Mouse (Mus musculus): ENCODE results near the gene Farp1. TPM values are rescaled to one million over a fixed set of nuclear protein-coding genes. Genes with fewer than 3 reads are reported as not detected.

Farp1 gene
- total RNA-seq, 4 experiments from 2014 or later, result 125 to 132 (median 132) TPM

GRCm38 (mm10) chr14:121057750-121058149 lies 22.8 kb downstream of the Farp1 start:
- DNase-seq (ENCODE audit: low spot score in 2 of 2), result no peak

GRCm38 (mm10) chr14:121058481-121058880 lies 23.5 kb downstream of the Farp1 start:
- no peak for DNase-seq (ENCODE audit: low spot score in 2 of 2)

- DNase-seq (ENCODE audit: low spot score in 2 of 2), result no peak
Measured at GRCm38 (mm10) chr14:121059266-121059665, 24.3 kb downstream of the Farp1 start.

- DNase-seq (ENCODE audit: low spot score in 2 of 2), result no peak
Measured at GRCm38 (mm10) chr14:121060484-121060883, 25.5 kb downstream of the Farp1 start.

- no peak for DNase-seq (ENCODE audit: low spot score in 2 of 2)
Measured at GRCm38 (mm10) chr14:121061686-121062085, 26.7 kb downstream of the Farp1 start.

- DNase-seq (ENCODE audit: low spot score in 2 of 2), result peak; percentile 34 to 73
Measured at GRCm38 (mm10) chr14:121062238-121063082, 27.5 kb downstream of the Farp1 start.

- DNase-seq (ENCODE audit: low spot score in 2 of 2), result no peak
Measured at GRCm38 (mm10) chr14:121064726-121065125, 29.7 kb downstream of the Farp1 start.

- DNase-seq (ENCODE audit: low spot score in 2 of 2), result no peak
Measured at GRCm38 (mm10) chr14:121073093-121073866, 38.3 kb downstream of the Farp1 start.

- DNase-seq (ENCODE audit: low spot score in 2 of 2), result peak in 1 of 2 experiments; percentile 42
Measured at GRCm38 (mm10) chr14:121074197-121074734, 39.3 kb downstream of the Farp1 start.

GRCm38 (mm10) chr14:121080739-121081138 lies 45.7 kb downstream of the Farp1 start:
- no peak for DNase-seq (ENCODE audit: low spot score in 2 of 2)

- peak; percentile 27 to 79 for DNase-seq (ENCODE audit: low spot score in 2 of 2)
Measured at GRCm38 (mm10) chr14:121082341-121082740, 47.3 kb downstream of the Farp1 start.

- DNase-seq (ENCODE audit: low spot score in 2 of 2), result no peak
Measured at GRCm38 (mm10) chr14:121082793-121083192, 47.8 kb downstream of the Farp1 start.

- no peak for DNase-seq (ENCODE audit: low spot score in 2 of 2)
Measured at GRCm38 (mm10) chr14:121083352-121083751, 48.4 kb downstream of the Farp1 start.

GRCm38 (mm10) chr14:121092517-121092916 lies 57.5 kb downstream of the Farp1 start:
- no peak for DNase-seq (ENCODE audit: low spot score in 2 of 2)

- no peak for DNase-seq (ENCODE audit: low spot score in 2 of 2)
Measured at GRCm38 (mm10) chr14:121093860-121094259, 58.9 kb downstream of the Farp1 start.

GRCm38 (mm10) chr14:121097640-121098435 lies 62.8 kb downstream of the Farp1 start:
- DNase-seq (ENCODE audit: low spot score in 2 of 2), result no peak

- no peak for DNase-seq (ENCODE audit: low spot score in 2 of 2)
Measured at GRCm38 (mm10) chr14:121099120-121099519, 64.1 kb downstream of the Farp1 start.

- DNase-seq (ENCODE audit: low spot score in 2 of 2), result no peak
Measured at GRCm38 (mm10) chr14:121099876-121100275, 64.9 kb downstream of the Farp1 start.

- DNase-seq (ENCODE audit: low spot score in 2 of 2), result no peak
Measured at GRCm38 (mm10) chr14:121100829-121101228, 65.8 kb downstream of the Farp1 start.

- DNase-seq (ENCODE audit: low spot score in 2 of 2), result no peak
Measured at GRCm38 (mm10) chr14:121101531-121101930, 66.5 kb downstream of the Farp1 start.

- no peak for DNase-seq (ENCODE audit: low spot score in 2 of 2)
Measured at GRCm38 (mm10) chr14:121102599-121102998, 67.6 kb downstream of the Farp1 start.

All from left cerebral cortex, adult 8-10 months (tissue).